In genomic region chr1:152901765-152902664, GRCm38 (mm10) we compare ENCODE assay signal across 8 mouse cellular contexts. TPM values are rescaled to one million over a fixed set of nuclear protein-coding genes. Genes with fewer than 3 reads are reported as not detected.
DNase-seq lines count a peak whose midpoint lies in the region; ATAC-seq and TF ChIP-seq lines count a peak whose summit lies in the region.

Gene Smg7, minus strand, starts transcription at chr1:152902646.

- H3K4me3 ChIP-seq in lung, postnatal 0 days (ENCODE audit: low read depth, low read length): peak within 1 kb of the TSS; percentile 96
- H3K4me3 ChIP-seq in forebrain, embryonic 16.5 days (replicated peaks; ENCODE audit: low read length): peak within 1 kb of the TSS; percentile 76
- H3K4me3 ChIP-seq in midbrain, embryonic 10.5 days: peak within 1 kb of the TSS; percentile 96

- intact Hi-C loops in heart, postnatal 14 days (cut with DNase I): loop anchor here (2.0 to 5.0 kb wide), 4 partner anchors 40 to 375 kb away; partner anchors contain the start of genes Arpc5 and Rgl1

- no peaks in the 10 kb centered on the region for H3K27me3 ChIP-seq in lung, postnatal 0 days (replicated peaks; ENCODE audit: insufficient read depth, low read length)
- no peaks in the 10 kb centered on the region for H3K27me3 ChIP-seq in forebrain, embryonic 16.5 days (replicated peaks; ENCODE audit: control insufficient read depth, insufficient read depth, low read length)
- no peaks in the 10 kb centered on the region for H3K27me3 ChIP-seq in midbrain, embryonic 10.5 days (ENCODE audit: low read depth, poor library complexity, severe bottlenecking)

- no peaks in the 10 kb centered on the region for H3K9me3 ChIP-seq in lung, postnatal 0 days (ENCODE audit: low read length)
- H3K9me3 ChIP-seq in forebrain, embryonic 16.5 days (ENCODE audit: control insufficient read depth, low read length): no peaks in the 10 kb centered on the region
- H3K9me3 ChIP-seq in midbrain, embryonic 10.5 days (replicated peaks): no peaks in the 10 kb centered on the region

- ATAC-seq in lung, postnatal 0 days: peak; percentile 23
- peak; percentile 32 for ATAC-seq in forebrain, embryonic 16.5 days

- H3K4me2 ChIP-seq in lung, postnatal 0 days (replicated peaks; ENCODE audit: low read depth, low read length): peak within 1 kb of the TSS; percentile 99
- peak within 1 kb of the TSS; percentile 96 for H3K4me2 ChIP-seq in forebrain, embryonic 16.5 days (ENCODE audit: low read length)

- WGBS in lung, postnatal 0 days: under 1% methylated on average over 59 of the region's 93 CpGs
- under 1% methylated on average over 71 of the region's 93 CpGs for WGBS in forebrain, embryonic 16.5 days
- under 1% methylated on average over 89 of the region's 93 CpGs for WGBS in midbrain, embryonic 10.5 days

- peak within 1 kb of the TSS; percentile 99 for H3K27ac ChIP-seq in lung, postnatal 0 days (ENCODE audit: low read length)
- H3K27ac ChIP-seq in forebrain, embryonic 16.5 days (ENCODE audit: low read length): peak within 1 kb of the TSS; percentile 99
- H3K27ac ChIP-seq in midbrain, embryonic 10.5 days (replicated peaks): peak within 1 kb of the TSS; percentile 99

- no peaks in the 10 kb centered on the region for H3K36me3 ChIP-seq in lung, postnatal 0 days (ENCODE audit: insufficient read depth, low read length)
- no peaks in the 10 kb centered on the region for H3K36me3 ChIP-seq in forebrain, embryonic 16.5 days (ENCODE audit: control insufficient read depth, insufficient read depth)
- peaks cover 24% of the 10 kb centered on the region for H3K36me3 ChIP-seq in midbrain, embryonic 10.5 days

- peak; percentile 33 for DNase-seq in lung, postnatal 0 days (ENCODE audit: low spot score)
- no peak for DNase-seq in lung, postnatal 14 days
- peak; percentile 76 for DNase-seq in cerebellum, adult 11 months
- DNase-seq in heart, postnatal 14 days: no peak
- DNase-seq in layer of hippocampus, postnatal 36 days: peak; percentile 67 to 76
- DNase-seq in midbrain, embryonic 10.5 days (ENCODE audit: low spot score): peak; percentile 80
- peak; percentile 28 for DNase-seq in telencephalon, adult 2 months (ENCODE audit: low read depth, low spot score)

- TF ChIP-seq EP300 in lung, postnatal 0 days (IDR thresholded peaks at IDR 0.05): no peak

- TF ChIP-seq CTCF in lung, postnatal 0 days (IDR thresholded peaks at IDR 0.05): no peak

- H3K9ac ChIP-seq in lung, postnatal 0 days (replicated peaks; ENCODE audit: low read depth): peak within 1 kb of the TSS; percentile 83
- peak within 1 kb of the TSS; percentile 91 for H3K9ac ChIP-seq in forebrain, embryonic 16.5 days (replicated peaks; ENCODE audit: low read depth, low read length)

- H3K4me1 ChIP-seq in lung, postnatal 0 days (ENCODE audit: insufficient read depth, low read depth, low read length): no peaks in the 10 kb centered on the region; the same call in 1 of the 2 replicates
- peaks cover 11% of the 10 kb centered on the region for H3K4me1 ChIP-seq in forebrain, embryonic 16.5 days (replicated peaks; ENCODE audit: control insufficient read depth, insufficient read depth, low read length)
- H3K4me1 ChIP-seq in midbrain, embryonic 10.5 days: peaks cover 32% of the 10 kb centered on the region

RNA-seq across cellular contexts. Expression of gene Smg7, which starts in this region (rescaled TPM):
- 14.4 and 14.9 TPM in 2 replicates for polyA plus RNA-seq in lung, postnatal 0 days (2015; fragmentation: Nextera tagmentation; extraction: Ambion mirVana)
- 32.7 and 33.0 TPM in 2 replicates for polyA plus RNA-seq in forebrain, embryonic 16.5 days (2015; fragmentation: Nextera tagmentation; extraction: Ambion mirVana)
- total RNA-seq in heart, postnatal 14 days (2021): 10 to 100 TPM; 39.5 to 44.4 TPM
- total RNA-seq in layer of hippocampus, postnatal 36 days (2021): 100 to 1,000 TPM in 1 of 2 experiments, 10 to 100 TPM in 1; 89.9 to 104 TPM
- polyA plus RNA-seq in midbrain, embryonic 10.5 days (2016; fragmentation: Nextera tagmentation; extraction: Ambion mirVana): 35.4 and 40.0 TPM in 2 replicates

Comparison
In these comparisons a context has a peak if more than half of its experiments do, and no peak if none do; other contexts are left out.
1. DNase-seq: peak in lung, postnatal 0 days (single experiment), cerebellum, adult 11 months (single experiment), layer of hippocampus, postnatal 36 days (2 of 2), midbrain, embryonic 10.5 days (single experiment) and telencephalon, adult 2 months (single experiment); none in lung, postnatal 14 days (single experiment) and heart, postnatal 14 days (0 of 2).
2. Peak in every context shown above with its lines, with median percentiles within 50 percentile points of each other: H3K27ac ChIP-seq and H3K4me3 ChIP-seq.